Mouse (Mus musculus): Measurements from ENCODE around the gene Gcnt4.
"Not testable (repeated sequence)": the region's sequence is repeated elsewhere in the genome, so short reads cannot be mapped to it uniquely, and the experiment has no call there.

Gcnt4 gene

GRCm38 (mm10) chr13:96923999-96924961, at the start of gene Gcnt4:
Gene Gcnt4, plus strand, starts transcription at chr13:96924689.
- no peak for DNase-seq (ENCODE audit: low read depth, low spot score)

DNA sequence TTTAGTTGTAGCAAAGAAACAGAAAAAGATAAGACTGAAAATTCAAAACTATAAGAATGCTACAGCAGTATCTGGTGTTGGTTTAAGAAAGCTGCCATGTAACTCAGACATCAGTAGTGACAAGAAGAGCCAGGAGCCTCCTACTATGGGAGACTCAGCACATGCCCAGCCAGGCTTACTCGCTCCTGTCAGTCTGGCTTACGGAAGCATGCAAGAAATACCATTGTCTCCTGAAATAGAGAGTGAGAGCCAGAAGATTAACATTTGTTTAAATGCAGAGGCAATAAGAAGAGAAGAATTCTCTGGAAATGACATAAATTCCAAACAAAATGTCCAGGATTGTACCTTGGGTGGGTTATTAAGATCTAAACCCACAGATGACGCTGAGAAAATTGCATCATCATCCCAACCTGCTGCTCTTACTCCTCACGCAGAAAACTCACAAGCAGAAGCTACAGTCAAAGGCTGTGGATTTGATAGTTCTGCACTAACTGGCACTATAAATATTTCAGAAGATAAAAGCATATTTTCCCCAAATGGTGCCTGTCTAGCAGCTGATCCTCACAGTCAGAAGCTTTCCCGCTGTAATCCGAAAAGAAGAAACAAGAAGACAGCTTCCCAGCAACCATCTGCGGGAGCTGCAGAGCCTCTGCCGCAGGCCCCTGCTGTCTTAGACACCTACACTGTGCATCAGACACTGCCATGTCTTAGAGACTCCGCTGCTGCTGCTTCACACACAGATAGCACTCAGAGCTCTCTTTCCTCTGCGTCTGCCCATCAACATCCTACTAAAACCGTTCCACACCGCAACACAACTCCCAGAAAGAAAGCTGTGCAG, 46.0 kb upstream of the Gcnt4 start:
- peak; percentile 24 for DNase-seq (ENCODE audit: low read depth, low spot score)

GRCm38 (mm10) chr13:96884534-96884933, 40.0 kb upstream of the Gcnt4 start:
- no peak for DNase-seq (ENCODE audit: low read depth, low spot score)

DNA sequence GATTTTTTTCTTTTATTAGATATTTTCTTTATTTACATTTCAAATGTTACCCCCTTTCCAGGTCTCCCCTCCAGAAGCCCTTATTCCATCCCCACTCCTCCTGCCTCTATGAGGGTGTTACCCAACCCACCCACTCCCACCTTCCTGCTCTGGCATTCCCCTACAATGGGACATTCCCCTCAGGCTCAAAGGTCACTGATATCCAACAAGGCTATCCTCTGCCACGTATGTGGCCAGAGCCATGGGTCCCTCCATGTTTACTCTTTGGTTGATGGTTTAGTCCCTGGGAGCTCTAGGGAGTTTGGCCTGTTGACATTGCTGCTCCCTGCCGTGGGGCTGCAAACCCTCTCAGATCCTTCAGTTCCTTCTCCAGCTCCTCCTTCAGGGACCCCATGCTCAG, 34.5 kb upstream of the Gcnt4 start:
- no peak for DNase-seq (ENCODE audit: low read depth, low spot score)

GRCm38 (mm10) chr13:96895144-96895543, 29.3 kb upstream of the Gcnt4 start:
- DNase-seq (ENCODE audit: low read depth, low spot score): no peak

GRCm38 (mm10) chr13:96906717-96907116, 17.8 kb upstream of the Gcnt4 start:
- DNase-seq (ENCODE audit: low read depth, low spot score): no peak

DNA sequence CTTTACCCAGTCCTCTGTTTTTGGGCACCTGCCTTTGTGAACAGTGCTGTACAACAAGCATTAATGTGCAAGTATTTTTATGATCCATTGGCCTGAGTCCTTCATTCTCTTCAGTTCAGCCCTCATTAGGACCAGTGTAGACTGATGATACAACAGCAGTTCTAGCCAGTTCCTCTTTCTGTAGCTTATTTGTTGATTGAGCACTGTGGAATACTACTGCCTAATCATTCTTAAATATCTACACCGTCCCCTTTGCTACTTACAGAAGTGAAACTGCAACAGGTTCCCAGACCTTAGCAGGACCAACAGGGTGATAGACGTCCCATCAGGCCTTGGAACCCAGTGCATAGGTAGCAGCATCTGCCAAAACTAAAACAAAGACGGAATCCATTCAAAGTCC, 13.3 kb upstream of the Gcnt4 start:
- no peak for DNase-seq (ENCODE audit: low read depth, low spot score)

GRCm38 (mm10) chr13:96923134-96923533, 1.4 kb upstream of the Gcnt4 start:
- DNase-seq (ENCODE audit: low read depth, low spot score): not testable (repeated sequence)

DNA sequence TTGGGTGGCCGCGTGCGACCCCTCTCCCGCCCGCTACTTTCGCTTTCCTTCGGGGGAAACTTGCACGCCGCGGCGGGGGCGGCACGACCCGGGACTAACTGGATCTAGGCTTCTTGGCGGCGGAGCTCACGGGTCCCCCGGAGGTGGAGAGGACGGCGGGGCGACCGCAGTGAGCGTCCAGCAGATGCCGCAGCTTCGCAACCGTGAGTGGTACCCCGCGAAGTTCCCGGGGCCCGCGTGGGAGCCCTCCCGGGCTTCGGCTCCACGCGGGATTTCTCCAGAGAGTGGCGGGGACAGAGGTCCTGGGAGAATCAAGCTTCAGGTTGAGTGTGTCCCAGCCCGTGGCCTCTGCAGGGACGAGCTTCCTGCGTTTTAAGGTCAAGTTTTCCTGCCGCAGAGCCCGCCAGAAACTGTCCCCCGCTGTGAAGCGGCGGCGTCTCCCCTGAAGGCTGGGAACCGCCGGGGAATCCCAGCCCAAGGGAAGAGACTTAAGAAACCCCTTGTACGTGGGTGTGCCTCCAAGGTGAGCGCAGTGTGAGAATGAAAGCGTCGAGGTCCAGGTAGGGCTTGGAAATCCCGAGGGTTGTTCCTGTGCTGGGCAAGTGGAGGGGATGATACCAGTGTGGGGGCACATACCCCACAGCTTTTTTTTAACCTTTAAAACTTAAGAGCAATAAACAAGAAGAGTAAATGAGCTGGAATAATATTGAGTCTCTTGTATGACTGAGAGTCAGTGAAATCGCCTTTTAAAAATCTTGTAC, 676 bp downstream of the Gcnt4 start:
- no peak for DNase-seq (ENCODE audit: low read depth, low spot score)

DNA sequence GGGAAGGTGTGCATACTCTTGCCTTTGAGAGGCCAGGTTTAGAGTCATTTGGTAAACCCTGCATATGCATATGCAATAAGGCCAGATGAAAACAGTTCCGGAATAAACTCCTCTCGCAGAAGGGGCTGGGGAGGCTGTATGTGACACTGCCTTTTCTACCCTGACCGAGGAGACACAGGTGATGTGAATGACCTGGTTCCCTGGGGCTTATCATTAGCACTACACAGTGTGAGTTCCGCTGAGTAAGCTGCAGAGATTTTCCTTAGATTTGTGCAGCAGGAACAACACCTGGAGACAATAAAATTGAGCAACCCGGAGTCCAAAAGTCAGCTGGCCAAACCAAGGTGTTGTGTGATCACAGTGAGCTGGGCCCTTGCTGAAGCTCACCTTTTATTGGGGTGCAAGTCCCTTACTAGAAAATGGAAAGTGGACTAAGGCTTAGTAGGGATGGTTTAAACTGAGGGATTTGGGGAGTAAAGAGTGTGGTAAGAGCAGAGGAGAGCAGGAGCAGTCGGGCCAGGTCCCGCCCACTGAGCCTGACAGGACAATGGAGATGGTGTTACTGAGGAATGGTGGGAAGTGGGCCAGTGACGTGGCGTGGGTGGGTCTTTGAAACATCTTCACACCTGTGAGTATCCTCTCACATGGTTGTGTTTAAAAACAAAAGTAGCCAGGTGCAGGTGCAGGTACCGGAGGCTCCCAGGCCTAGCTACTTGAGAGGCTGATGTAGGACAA, 1.7 kb downstream of the Gcnt4 start:
- DNase-seq (ENCODE audit: low read depth, low spot score): no peak

GRCm38 (mm10) chr13:96927781-96928180, 3.3 kb downstream of the Gcnt4 start:
- no peak for DNase-seq (ENCODE audit: low read depth, low spot score)

- DNase-seq (ENCODE audit: low read depth, low spot score): no peak
Observed at GRCm38 (mm10) chr13:96928432-96929039, 4.0 kb downstream of the Gcnt4 start.

GRCm38 (mm10) chr13:96932745-96933144, 8.3 kb downstream of the Gcnt4 start:
- DNase-seq (ENCODE audit: low read depth, low spot score): no peak

- DNase-seq (ENCODE audit: low read depth, low spot score): no peak
Observed at GRCm38 (mm10) chr13:96933367-96933766, 8.9 kb downstream of the Gcnt4 start.

DNA sequence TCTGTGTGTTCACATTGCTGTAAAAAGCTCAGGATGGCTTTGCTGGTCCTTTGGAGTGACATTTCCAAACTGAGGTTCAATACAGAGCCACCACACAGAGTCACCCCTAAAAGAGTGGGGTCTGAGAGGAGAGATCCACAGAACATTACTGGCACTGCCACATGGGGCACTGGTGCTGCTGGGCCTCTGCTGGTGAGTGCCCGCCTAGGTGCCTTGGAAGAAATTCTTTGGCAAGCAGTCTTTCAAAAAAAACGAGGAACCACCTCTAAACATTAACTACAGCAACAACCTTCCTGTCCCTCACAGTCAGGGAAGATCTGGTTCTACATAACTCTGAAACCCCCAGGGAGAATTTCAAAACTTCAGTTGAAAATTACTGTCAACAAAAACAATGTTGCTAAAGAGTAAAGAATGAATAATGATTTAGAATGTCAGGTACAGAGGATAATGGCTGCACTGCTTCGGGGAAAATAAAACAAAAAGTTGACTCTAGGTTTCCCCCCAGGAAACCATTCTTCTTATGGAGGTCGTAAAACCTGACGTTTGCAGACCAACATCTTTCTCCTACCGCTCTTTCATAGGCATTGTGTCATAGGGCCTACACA, 11.8 kb downstream of the Gcnt4 start:
- DNase-seq (ENCODE audit: low read depth, low spot score): no peak

- no peak for DNase-seq (ENCODE audit: low read depth, low spot score)
Observed at GRCm38 (mm10) chr13:96937059-96937558, 12.6 kb downstream of the Gcnt4 start.

DNA sequence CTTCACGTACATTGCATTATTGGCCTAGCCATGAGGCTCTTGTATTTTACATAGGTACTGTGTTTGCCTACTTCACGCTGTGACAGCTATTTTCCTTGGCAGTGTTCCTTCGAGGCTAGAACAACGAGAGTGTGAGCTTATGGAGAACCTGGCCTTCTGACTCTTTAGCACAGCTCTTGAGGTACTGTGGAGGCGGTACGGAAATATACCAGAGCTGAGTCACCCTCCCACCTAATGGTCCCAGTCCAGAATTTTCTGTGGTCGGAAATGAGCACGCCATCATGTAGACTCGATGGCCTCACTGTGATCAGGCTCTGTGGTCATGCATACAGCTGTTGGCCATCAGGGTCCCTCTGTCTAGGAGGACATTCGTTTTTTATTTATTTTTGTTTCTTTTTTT, 15.2 kb downstream of the Gcnt4 start:
- no peak for DNase-seq (ENCODE audit: low read depth, low spot score)

- not testable (repeated sequence) for DNase-seq (ENCODE audit: low read depth, low spot score)
Observed at GRCm38 (mm10) chr13:96941481-96941880, 17.0 kb downstream of the Gcnt4 start.

- no peak for DNase-seq (ENCODE audit: low read depth, low spot score)
Observed at GRCm38 (mm10) chr13:96943571-96943970, 19.1 kb downstream of the Gcnt4 start.

- no peak for DNase-seq (ENCODE audit: low read depth, low spot score)
Observed at GRCm38 (mm10) chr13:96945748-96946147, 21.3 kb downstream of the Gcnt4 start.

Measured in brain, embryonic 18.5 days (tissue).